In the genomic region with DNA sequence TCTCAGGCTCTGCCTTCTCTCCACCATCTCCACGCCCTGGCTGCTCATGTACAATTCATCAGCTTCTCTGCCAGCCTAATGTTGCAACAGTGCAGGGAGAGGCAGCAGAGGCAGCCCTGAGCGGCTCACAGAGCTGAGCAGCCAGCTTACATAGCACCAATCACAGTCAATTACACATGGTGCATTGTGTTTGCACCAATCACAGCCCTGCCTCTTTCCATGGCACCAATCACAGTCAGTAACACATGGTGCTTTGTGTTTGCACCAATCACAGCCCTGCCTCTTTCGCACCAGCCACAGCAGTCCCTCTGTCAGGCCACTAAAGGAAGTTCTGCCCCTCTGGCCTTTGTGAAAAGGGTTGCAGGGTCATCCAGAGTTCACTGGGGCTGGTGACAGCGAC, we compare ENCODE assay signal across 8 mouse cellular contexts. TPM values are rescaled to one million over a fixed set of nuclear protein-coding genes. Genes with fewer than 3 reads are reported as not detected.
DNase-seq lines count a peak whose midpoint lies in the region; ATAC-seq and TF ChIP-seq lines count a peak whose summit lies in the region.

No protein-coding gene starts in this region.

- WGBS in forebrain, embryonic 14.5 days: 0% methylated on average over 4 of the region's 4 CpGs
- WGBS in liver, embryonic 13.5 days (ENCODE audit: insufficient replicate concordance): 14% methylated on average over 4 of the region's 4 CpGs

- peak overlapping the region; percentile 69 for H3K9ac ChIP-seq in forebrain, embryonic 14.5 days (ENCODE audit: low read length)
- no peak overlapping the region for H3K9ac ChIP-seq in liver, embryonic 13.5 days

- peak overlapping the region; percentile 52 for H3K4me2 ChIP-seq in forebrain, embryonic 14.5 days (ENCODE audit: low read length)
- H3K4me2 ChIP-seq in liver, embryonic 13.5 days: no peak overlapping the region

- TF ChIP-seq CTCF in E14TG2a.4 (conservative IDR thresholded peaks at IDR 0.05; ENCODE audit: low read length): no peak

- peak; percentile 100 for ATAC-seq in forebrain, embryonic 14.5 days
- peak; percentile 89 for ATAC-seq in liver, embryonic 13.5 days (ENCODE audit: low read depth)

- H3K4me3 ChIP-seq in E14TG2a.4 (replicated peaks; ENCODE audit: low read length): peak overlapping the region; percentile 61
- peak overlapping the region; percentile 31 for H3K4me3 ChIP-seq in forebrain, embryonic 14.5 days (ENCODE audit: low read depth, low read length)
- H3K4me3 ChIP-seq in liver, embryonic 13.5 days (replicated peaks): no peak overlapping the region

- no peaks in the 10 kb centered on the region for H3K27me3 ChIP-seq in E14TG2a.4 (ENCODE audit: insufficient read depth, low read length)
- no peaks in the 10 kb centered on the region for H3K27me3 ChIP-seq in forebrain, embryonic 14.5 days (replicated peaks; ENCODE audit: control insufficient read depth, insufficient read depth, low read length)
- no peaks in the 10 kb centered on the region for H3K27me3 ChIP-seq in liver, embryonic 13.5 days

- intact Hi-C loops in heart, postnatal 10 days (cut with DNase I): loop anchor here (10.0 kb wide), 1 partner anchor 531 kb away; no protein-coding TSS in a partner anchor

- H3K27ac ChIP-seq in forebrain, embryonic 14.5 days (ENCODE audit: low read depth, low read length): peak overlapping the region; percentile 96
- H3K27ac ChIP-seq in liver, embryonic 13.5 days: no peak overlapping the region; the same call in 1 of the 2 replicates

- peak; percentile 14 for DNase-seq in c-Kit-positive CD71-negative TER-119-negative erythroid progenitor cells, embryonic 14.5 days (ENCODE audit: low read depth)
- peak; percentile 97 for DNase-seq in forebrain, embryonic 14.5 days (ENCODE audit: low spot score)
- DNase-seq in heart, postnatal 10 days: peak; percentile 64 to 72
- DNase-seq in kidney, postnatal 36 days: peak; percentile 62 to 68
- peak; percentile 4 for DNase-seq in liver, embryonic 13.5 days
- peak; percentile 80 for DNase-seq in naive thymus-derived CD4-positive, alpha-beta T cell, adult 2 months (ENCODE audit: low read depth)
- DNase-seq in thymus, postnatal 0 days (ENCODE audit: low spot score): peak; percentile 41

- no peaks in the 10 kb centered on the region for H3K9me3 ChIP-seq in E14TG2a.4 (ENCODE audit: low read length)
- H3K9me3 ChIP-seq in forebrain, embryonic 14.5 days (replicated peaks; ENCODE audit: control insufficient read depth, low read length): no peaks in the 10 kb centered on the region
- no peaks in the 10 kb centered on the region for H3K9me3 ChIP-seq in liver, embryonic 13.5 days (replicated peaks)

- no peaks in the 10 kb centered on the region for H3K36me3 ChIP-seq in E14TG2a.4 (ENCODE audit: insufficient read depth, low read length)
- H3K36me3 ChIP-seq in forebrain, embryonic 14.5 days (ENCODE audit: control insufficient read depth, insufficient read depth, low read length): no peaks in the 10 kb centered on the region
- no peaks in the 10 kb centered on the region for H3K36me3 ChIP-seq in liver, embryonic 13.5 days

- peaks cover 28% of the 10 kb centered on the region for H3K4me1 ChIP-seq in E14TG2a.4 (replicated peaks; ENCODE audit: low read depth, low read length)
- peaks cover 6% of the 10 kb centered on the region for H3K4me1 ChIP-seq in forebrain, embryonic 14.5 days (ENCODE audit: control insufficient read depth, insufficient read depth, low read length)
- H3K4me1 ChIP-seq in liver, embryonic 13.5 days (replicated peaks): 0 out of 2 replicates have a peak, but pooled peaks cover 9% of the 10 kb centered on the region

RNA-seq across cellular contexts. Expression of a gene that starts 40.9 kb away (rescaled TPM):
- polyA plus RNA-seq in forebrain, embryonic 14.5 days (2014; fragmentation: Nextera tagmentation; extraction: Ambion mirVana): 5.5 and 6.0 TPM in 2 replicates
- 10 to 100 TPM; 17.1 to 18.3 TPM for total RNA-seq in heart, postnatal 10 days (2021)
- polyA plus RNA-seq in liver, embryonic 13.5 days (2015; fragmentation: Nextera tagmentation; extraction: Ambion mirVana): 3.5 and 4.0 TPM in 2 replicates
- 22.8 and 27.7 TPM in 2 replicates for polyA plus RNA-seq in thymus, postnatal 0 days (2015; fragmentation: Nextera tagmentation; extraction: Ambion mirVana)

RNA-seq across cellular contexts. Expression of a gene that starts 51.3 kb away (rescaled TPM):
- 16.9 and 20.8 TPM in 2 replicates for polyA plus RNA-seq in forebrain, embryonic 14.5 days (2014; fragmentation: Nextera tagmentation; extraction: Ambion mirVana)
- 10 to 100 TPM; 23.0 to 23.1 TPM for total RNA-seq in heart, postnatal 10 days (2021)
- polyA plus RNA-seq in liver, embryonic 13.5 days (2015; fragmentation: Nextera tagmentation; extraction: Ambion mirVana): 2.3 and 2.9 TPM in 2 replicates
- polyA plus RNA-seq in thymus, postnatal 0 days (2015; fragmentation: Nextera tagmentation; extraction: Ambion mirVana): 4.0 and 4.8 TPM in 2 replicates

Comparison
In these comparisons a context has a peak if more than half of its experiments do, and no peak if none do; other contexts are left out.
1. DNase-seq: peak in every context shown above with its lines; median percentile 97 in forebrain, embryonic 14.5 days; 80 in naive thymus-derived CD4-positive, alpha-beta T cell, adult 2 months; 68 in heart, postnatal 10 days; 65 in kidney, postnatal 36 days; 41 in thymus, postnatal 0 days; 14 in c-Kit-positive CD71-negative TER-119-negative erythroid progenitor cells, embryonic 14.5 days; 4 in liver, embryonic 13.5 days.